Mouse (Mus musculus) heart, postnatal 10 days (tissue): Measurements from ENCODE around the gene Gm20498. TPM values are rescaled to one million over a fixed set of nuclear protein-coding genes. Genes with fewer than 3 reads are reported as not detected.
A peak's percentile ranks its signal among the peaks of the same experiment; 100 is the strongest.
"Not testable (repeated sequence)": the region's sequence is repeated elsewhere in the genome, so short reads cannot be mapped to it uniquely, and the experiment has no call there.

ENCODE experiments used
- DNase-seq, 2 experiments: peaks; one replicate each; pipeline ENCODE4 v3.0.0; 2021
- intact Hi-C: fragments of 180-260 bp; cut with DNase I; formaldehyde crosslinking; loops from one replicate; pipeline ENCODE4 v1.15.1; 2025
- total RNA-seq, 2 experiments: library from RNA; stranded (reverse); gene quantifications; 2 replicates each; pipeline ENCODE4 v1.2.3; 2021

Gene Gm20498
- total RNA-seq, 2 experiments from 2014 or later = 35.8 to 42.6 TPM

DNA sequence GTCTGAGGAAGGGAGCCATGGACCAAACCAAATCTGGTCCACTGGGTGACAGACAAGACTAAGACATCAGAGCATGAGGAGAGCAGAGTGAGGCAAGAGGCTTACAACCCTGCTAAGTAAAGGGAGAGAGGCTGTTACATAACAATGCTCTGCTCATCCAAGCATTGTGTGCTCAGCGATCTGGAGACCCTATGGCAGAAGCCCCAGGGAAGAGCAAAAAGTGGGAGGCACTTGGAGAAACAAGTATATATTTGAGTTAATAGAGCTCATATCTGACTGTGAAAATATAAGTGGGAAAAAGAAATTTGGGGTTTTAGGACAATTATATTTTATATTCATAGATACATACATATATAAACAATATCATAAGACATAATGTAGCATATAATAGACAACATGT lies 153.3 kb downstream of the Gm20498 start, which contains the start of gene Gm4787:
Gm4787 (minus strand) TSS at position 101 of the 400 bp plus-strand sequence.
- DNase-seq, intact Hi-C loops: not testable (repeated sequence)

DNA sequence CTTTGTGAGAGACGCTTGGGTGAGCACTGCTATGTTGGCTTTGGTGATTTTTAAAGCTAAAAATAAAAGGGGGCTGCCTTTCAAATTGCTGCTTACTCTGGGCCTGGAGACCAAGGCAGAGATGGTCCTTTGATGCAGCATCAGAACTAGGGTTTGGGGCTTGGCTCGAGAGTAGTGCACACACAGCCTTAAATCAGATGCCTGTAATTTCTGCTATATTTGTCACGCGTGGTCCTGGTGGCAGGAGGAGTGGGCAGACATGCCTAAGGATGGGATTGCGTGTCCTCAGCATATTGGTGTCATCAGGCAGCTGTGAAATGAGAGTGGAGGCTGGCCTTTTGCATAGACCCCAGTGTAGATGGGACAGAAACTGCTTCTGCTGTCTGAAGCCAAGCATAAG lies 198.9 kb downstream of the Gm20498 start:
- intact Hi-C loops = no loop called here

GRCm38 (mm10) chr12:81332875-81333421 lies 199.8 kb downstream of the Gm20498 start, which contains the start of gene Slc8a3:
Gene Slc8a3 (minus strand): TSS chr12:81333180.
- DNase-seq = peak; percentile 7 to 18
- intact Hi-C loops = no loop called here

More for the DNA sequence above, 198.9 kb downstream of the Gm20498 start:
- no peak for DNase-seq

DNA sequence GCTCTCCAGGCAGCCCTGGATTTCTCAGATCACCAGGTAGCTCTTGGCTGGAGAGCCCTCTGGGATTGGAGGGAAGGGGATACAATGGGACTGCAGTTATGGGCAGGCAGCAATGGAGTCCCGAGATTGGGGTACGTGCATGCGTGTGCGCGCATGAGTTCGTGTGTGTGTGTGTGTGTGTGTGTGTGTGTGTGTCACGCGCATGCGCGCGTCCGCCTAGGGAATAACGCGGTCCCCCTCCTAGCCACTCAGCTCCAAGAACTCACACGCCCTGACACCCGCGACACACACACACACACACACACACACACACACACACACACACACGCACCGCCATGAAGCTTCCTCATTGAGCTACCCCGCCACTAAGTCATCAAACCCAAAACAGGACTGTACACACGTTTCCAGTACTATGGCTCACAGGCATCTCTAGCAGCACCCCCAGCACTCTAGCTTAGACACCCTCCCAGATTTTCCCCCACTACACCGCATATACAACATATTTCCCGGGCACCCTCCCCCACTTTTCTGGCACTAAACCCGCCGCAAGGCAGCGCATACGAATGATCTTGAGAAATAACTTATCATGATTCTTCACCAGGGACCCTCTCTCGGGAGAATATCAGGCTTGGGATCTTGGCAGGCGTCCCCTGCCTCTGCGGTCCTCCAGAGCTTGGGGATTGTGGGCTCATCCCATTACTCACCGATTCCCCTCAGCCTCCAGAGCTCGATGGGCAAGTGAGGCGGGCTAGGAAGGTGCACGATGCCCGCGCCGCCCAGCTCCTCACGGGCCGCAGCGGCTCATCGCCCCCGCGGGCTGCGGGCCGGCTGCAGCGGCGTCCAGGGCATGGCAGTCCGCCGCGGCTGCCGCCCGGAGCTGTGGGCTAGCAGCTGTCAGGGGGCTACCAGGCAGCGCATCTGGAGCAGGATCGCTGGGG lies 200.5 kb downstream of the Gm20498 start:
- intact Hi-C loops = no loop called here
- DNase-seq = peak; percentile 3 to 13

- no peak for DNase-seq
- intact Hi-C loops = no loop called here
These were observed 201.6 kb downstream of the Gm20498 start for GRCm38 (mm10) chr12:81331046-81331638.

DNA sequence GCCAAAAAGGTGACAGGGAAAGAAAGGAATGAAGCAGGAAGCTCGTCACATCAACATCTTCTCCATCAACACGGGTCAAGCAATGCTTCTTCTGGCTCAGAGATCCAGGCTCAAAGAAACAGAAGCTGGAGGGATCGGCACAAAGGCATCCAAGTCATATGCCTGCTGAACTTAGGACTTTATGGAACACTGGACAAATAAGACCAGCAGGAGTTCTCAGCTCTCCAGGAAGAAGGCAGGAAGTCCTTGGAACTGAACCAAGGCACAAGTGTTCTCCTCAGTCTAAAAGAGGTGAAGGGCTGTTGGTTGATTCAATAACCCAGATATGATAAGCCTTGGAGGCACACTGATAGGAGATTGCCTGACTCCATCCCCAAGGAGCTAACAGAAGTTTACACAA lies 207.7 kb downstream of the Gm20498 start:
- intact Hi-C loops = no loop called here
- DNase-seq = no peak

- intact Hi-C loops = no loop called here
- DNase-seq = no peak
These were observed 208.6 kb downstream of the Gm20498 start for GRCm38 (mm10) chr12:81324116-81324515.

- intact Hi-C loops = no loop called here
These were observed 211.7 kb downstream of the Gm20498 start for GRCm38 (mm10) chr12:81321021-81321420.

DNA sequence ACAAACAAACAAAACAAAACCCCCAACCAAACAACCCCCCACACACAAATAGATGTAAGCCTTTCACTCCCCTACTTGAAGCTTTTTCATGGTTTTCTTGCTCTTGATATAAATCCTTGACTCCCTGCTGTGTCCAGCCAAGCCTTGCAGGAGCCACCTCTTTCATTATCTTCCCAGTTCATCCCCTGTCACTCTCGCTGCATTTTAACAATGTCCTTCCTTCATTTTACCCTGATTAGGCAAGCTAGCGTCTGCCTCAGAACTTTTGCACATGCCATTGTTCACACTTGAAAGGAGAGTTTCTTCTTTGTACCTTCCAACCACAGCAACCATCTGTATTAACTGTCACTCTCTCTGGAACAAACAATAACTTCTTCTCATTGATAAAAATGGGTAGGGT lies 214.9 kb downstream of the Gm20498 start:
- intact Hi-C loops = no loop called here

More at GRCm38 (mm10) chr12:81321021-81321420, 211.7 kb downstream of the Gm20498 start:
- DNase-seq = no peak

GRCm38 (mm10) chr12:81315953-81316352 lies 216.8 kb downstream of the Gm20498 start:
- DNase-seq = no peak
- intact Hi-C loops = no loop called here

More for the DNA sequence above, 214.9 kb downstream of the Gm20498 start:
- no peak for DNase-seq

Other genes starting within 250 kb of the Gm20498 start
- gene Slc8a3, start 199.7 kb downstream of the Gm20498 start, total RNA-seq = under 1 TPM; 0.26 to 0.27 TPM
- under 1 TPM; 0.45 to 0.55 TPM for gene Gm4787, start 153.4 kb downstream of the Gm20498 start, total RNA-seq
- gene Adam4, start 111.0 kb downstream of the Gm20498 start, total RNA-seq = under 1 TPM; 0.74 to 0.89 TPM
- gene Cox16, start 47.8 kb downstream of the Gm20498 start, total RNA-seq = 10 to 100 TPM; 65.3 to 68.3 TPM
- 10 to 100 TPM; 35.9 to 43.0 TPM for gene Synj2bp, start within 50 bp of the Gm20498 start, total RNA-seq
- gene Adam21, start 35.6 kb upstream of the Gm20498 start, total RNA-seq = under 1 TPM; 0.07 to 0.14 TPM
- 10 to 100 TPM; 16.5 to 19.7 TPM for gene Med6, start 62.1 kb upstream of the Gm20498 start, total RNA-seq
- gene Ttc9, start 98.3 kb upstream of the Gm20498 start, total RNA-seq = 1 to 10 TPM; 5.0 to 5.7 TPM
- under 1 TPM; 0.26 to 0.45 TPM for gene Map3k9, start 248.3 kb upstream of the Gm20498 start, total RNA-seq